Mouse (Mus musculus): ENCODE results near the gene Ppp4r1. TPM values are rescaled to one million over a fixed set of nuclear protein-coding genes. Genes with fewer than 3 reads are reported as not detected.

Gene Ppp4r1
- polyA plus RNA-seq, 1 experiment from 2014 or later = 47.8 TPM

DNA sequence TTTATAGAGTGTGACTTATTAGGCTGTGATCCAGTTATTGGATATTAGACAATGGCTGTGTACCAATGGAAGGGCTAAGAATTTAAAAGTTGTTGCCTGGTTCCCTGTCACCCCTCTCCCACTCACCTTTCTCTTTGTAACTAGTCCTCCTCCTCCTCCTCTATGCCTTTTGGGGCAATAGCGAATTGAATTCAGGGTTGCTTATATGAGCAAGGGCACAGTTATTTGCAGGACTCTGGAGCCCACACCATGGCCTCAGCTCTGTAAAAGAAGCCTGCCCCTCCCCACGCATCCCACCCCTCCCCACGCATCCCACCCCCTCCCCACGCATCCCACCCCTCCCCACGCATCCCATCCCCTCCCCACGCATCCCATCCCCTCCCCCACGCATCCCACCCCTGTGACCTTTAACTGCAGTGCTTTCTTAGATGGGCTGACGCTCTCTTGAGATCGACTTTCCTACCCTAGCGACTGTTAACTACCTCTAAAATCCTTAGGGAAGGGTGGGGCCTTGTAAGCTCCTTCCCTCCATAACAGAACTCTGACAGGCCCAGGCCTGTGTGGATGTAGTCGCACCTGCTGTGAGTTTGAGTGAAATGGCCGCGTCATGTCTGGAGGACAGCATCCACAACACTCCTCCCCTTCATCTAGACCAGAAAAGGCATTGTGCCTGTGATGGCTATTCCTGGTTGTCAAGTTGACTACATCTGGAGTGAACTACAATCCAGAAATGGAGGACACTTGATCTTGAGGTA, 11.9 kb downstream of the Ppp4r1 start:
- H3K4me2 ChIP-seq (ENCODE audit: low read length) = no peak overlapping the region
- no peaks in the 10 kb centered on the region for H3K9me3 ChIP-seq (ENCODE audit: control insufficient read depth, low read length)
- H3K36me3 ChIP-seq (ENCODE audit: control insufficient read depth, insufficient read depth) = no peaks in the 10 kb centered on the region
- H3K4me3 ChIP-seq (replicated peaks; ENCODE audit: low read length) = no peak overlapping the region
- no peak overlapping the region for H3K27ac ChIP-seq (ENCODE audit: low read length)
- no peak for ATAC-seq
- no peak overlapping the region for H3K9ac ChIP-seq (replicated peaks; ENCODE audit: low read depth, low read length)
- no peaks in the 10 kb centered on the region for H3K27me3 ChIP-seq (replicated peaks; ENCODE audit: control insufficient read depth, insufficient read depth, low read length)
- WGBS = 93% methylated on average over 13 of the region's 13 CpGs
- no peaks in the 10 kb centered on the region for H3K4me1 ChIP-seq (replicated peaks; ENCODE audit: control insufficient read depth, insufficient read depth, low read length)

DNA sequence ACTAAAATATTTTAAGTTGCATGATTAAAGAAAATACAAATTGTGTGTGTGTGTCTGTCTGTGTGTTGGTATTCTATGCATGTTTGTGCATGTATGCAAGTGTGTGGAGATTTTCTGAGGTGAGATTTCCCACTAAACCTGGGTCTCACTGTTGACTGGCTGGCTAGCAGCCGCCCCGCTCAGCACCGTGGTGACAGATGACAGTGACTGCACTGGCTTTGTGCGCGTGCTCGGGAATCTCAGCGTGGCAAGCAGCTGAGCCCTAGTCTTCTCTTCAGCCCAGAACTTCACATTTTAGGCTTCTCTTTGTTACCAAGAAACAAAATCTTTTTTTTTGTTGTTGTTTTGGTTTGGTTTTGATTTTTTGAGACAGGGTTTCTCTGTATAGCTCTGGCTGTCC, 13.7 kb downstream of the Ppp4r1 start:
- H3K27me3 ChIP-seq (replicated peaks; ENCODE audit: control insufficient read depth, insufficient read depth, low read length) = no peaks in the 10 kb centered on the region
- H3K4me2 ChIP-seq (ENCODE audit: low read length) = no peak overlapping the region
- H3K27ac ChIP-seq (ENCODE audit: low read length) = no peak overlapping the region
- no peak overlapping the region for H3K4me3 ChIP-seq (replicated peaks; ENCODE audit: low read length)
- no peaks in the 10 kb centered on the region for H3K4me1 ChIP-seq (replicated peaks; ENCODE audit: control insufficient read depth, insufficient read depth, low read length)
- no peak for ATAC-seq
- H3K9me3 ChIP-seq (ENCODE audit: control insufficient read depth, low read length) = no peaks in the 10 kb centered on the region
- H3K36me3 ChIP-seq (ENCODE audit: control insufficient read depth, insufficient read depth) = no peaks in the 10 kb centered on the region
- no peak overlapping the region for H3K9ac ChIP-seq (replicated peaks; ENCODE audit: low read depth, low read length)
- WGBS = 78% methylated on average over 7 of the region's 7 CpGs

DNA sequence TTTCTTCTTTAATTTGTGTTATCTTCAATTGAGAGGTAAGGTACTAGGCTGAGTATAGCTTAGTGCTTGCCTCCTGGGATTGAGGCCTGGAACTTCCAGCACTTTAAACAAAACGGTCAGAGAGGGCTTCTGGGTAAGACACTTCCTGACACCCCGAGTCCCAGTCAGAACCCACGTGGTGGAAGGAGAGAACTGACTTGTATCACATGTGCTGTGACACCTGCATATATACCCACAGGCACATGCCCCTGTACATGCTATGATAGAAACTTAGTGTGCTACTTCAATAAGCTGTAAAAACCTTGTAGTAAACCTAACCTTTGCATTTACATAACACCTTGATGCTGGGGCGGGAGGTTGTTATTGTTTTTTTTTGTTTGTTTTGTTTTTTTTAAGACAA, 16.1 kb downstream of the Ppp4r1 start:
- H3K4me2 ChIP-seq (ENCODE audit: low read length) = no peak overlapping the region
- H3K9ac ChIP-seq (replicated peaks; ENCODE audit: low read depth, low read length) = no peak overlapping the region
- 77% methylated on average over 4 of the region's 4 CpGs for WGBS
- no peaks in the 10 kb centered on the region for H3K4me1 ChIP-seq (replicated peaks; ENCODE audit: control insufficient read depth, insufficient read depth, low read length)
- no peak for ATAC-seq
- no peak overlapping the region for H3K27ac ChIP-seq (ENCODE audit: low read length)
- H3K27me3 ChIP-seq (replicated peaks; ENCODE audit: control insufficient read depth, insufficient read depth, low read length) = no peaks in the 10 kb centered on the region
- no peaks in the 10 kb centered on the region for H3K36me3 ChIP-seq (ENCODE audit: control insufficient read depth, insufficient read depth)
- no peak overlapping the region for H3K4me3 ChIP-seq (replicated peaks; ENCODE audit: low read length)
- no peaks in the 10 kb centered on the region for H3K9me3 ChIP-seq (ENCODE audit: control insufficient read depth, low read length)

DNA sequence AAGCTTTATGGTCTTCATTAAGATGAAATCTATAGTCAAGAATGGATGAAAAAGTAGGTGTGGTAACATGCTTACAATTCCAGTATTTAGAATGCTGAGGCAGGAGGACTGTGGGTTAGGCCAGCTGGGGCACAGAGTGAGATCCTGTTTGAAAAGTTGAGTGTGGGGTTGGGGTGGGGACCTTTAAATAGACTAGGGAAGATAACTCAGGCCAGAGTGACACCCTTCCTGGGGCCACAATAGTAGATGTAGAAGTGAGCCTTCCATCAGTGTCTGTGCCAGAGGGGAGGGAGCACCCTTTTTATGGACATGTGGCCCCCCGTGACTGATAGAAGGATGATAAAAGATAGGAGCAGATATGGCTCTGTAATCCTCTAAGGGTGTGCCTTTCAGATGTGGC, 17.0 kb downstream of the Ppp4r1 start:
- Histone ChIP-seq H3K9me3 (ENCODE audit: control insufficient read depth, low read length) (no peaks in the 10 kb centered on the region), H3K4me1 (replicated peaks; ENCODE audit: control insufficient read depth, insufficient read depth, low read length) (no peaks in the 10 kb centered on the region), H3K4me2 (ENCODE audit: low read length) (no peak overlapping the region), H3K27ac (ENCODE audit: low read length) (no peak overlapping the region), H3K4me3 (replicated peaks; ENCODE audit: low read length) (no peak overlapping the region), H3K36me3 (ENCODE audit: control insufficient read depth, insufficient read depth) (peaks cover 4% of the 10 kb centered on the region; the same call in 1 of the 2 replicates), H3K27me3 (replicated peaks; ENCODE audit: control insufficient read depth, insufficient read depth, low read length) (no peaks in the 10 kb centered on the region), H3K9ac (replicated peaks; ENCODE audit: low read depth, low read length) (no peak overlapping the region)
- 88% methylated on average over 1 of the region's 1 CpGs for WGBS
- ATAC-seq = no peak

DNA sequence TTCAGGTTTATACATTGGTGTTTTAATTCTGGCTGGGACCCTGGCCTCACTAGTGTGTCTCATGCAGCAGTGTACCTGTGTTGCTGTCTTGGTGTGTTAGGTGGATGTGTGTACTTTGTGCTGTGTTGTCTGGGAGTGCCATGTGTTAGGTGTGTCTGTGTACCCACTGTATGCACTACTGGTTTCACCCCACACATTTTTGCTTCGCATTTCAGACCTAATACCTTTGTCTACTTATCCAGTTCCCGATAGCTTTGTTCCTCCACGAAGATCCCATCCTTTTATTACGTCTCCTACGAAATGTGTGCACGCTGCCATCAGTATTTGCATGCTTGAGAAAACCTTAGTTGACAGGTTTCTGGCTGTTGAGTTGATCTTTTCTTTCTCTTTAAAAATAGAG, 18.1 kb downstream of the Ppp4r1 start:
- H3K4me3 ChIP-seq (replicated peaks; ENCODE audit: low read length) = no peak overlapping the region
- no peaks in the 10 kb centered on the region for H3K27me3 ChIP-seq (replicated peaks; ENCODE audit: control insufficient read depth, insufficient read depth, low read length)
- ATAC-seq = no peak
- H3K4me1 ChIP-seq (replicated peaks; ENCODE audit: control insufficient read depth, insufficient read depth, low read length) = no peaks in the 10 kb centered on the region
- H3K36me3 ChIP-seq (ENCODE audit: control insufficient read depth, insufficient read depth) = peaks cover 7% of the 10 kb centered on the region
- no peak overlapping the region for H3K27ac ChIP-seq (ENCODE audit: low read length)
- H3K9me3 ChIP-seq (ENCODE audit: control insufficient read depth, low read length) = no peaks in the 10 kb centered on the region
- 84% methylated on average over 6 of the region's 6 CpGs for WGBS
- no peak overlapping the region for H3K9ac ChIP-seq (replicated peaks; ENCODE audit: low read depth, low read length)
- H3K4me2 ChIP-seq (ENCODE audit: low read length) = no peak overlapping the region

DNA sequence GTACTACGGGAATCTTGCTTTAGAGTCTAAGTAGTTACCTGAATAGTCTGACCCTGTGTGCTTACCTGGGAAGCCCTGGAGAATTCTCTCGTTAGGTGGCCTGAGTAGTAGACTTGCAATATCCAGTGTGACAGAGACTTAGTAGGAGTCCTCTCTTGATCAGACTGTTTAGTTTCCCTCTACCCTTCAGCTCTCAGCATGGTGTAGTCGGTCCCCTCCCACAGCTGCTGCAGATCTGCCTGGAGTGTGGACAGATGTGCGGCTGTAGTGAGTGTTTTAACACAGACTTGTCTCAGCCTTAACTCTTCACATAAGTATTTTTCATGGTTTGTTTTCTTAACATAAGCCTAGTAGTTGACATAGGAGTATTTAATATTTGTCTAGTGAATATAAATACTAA, 19.7 kb downstream of the Ppp4r1 start:
- ATAC-seq = no peak
- Histone ChIP-seq H3K27me3 (replicated peaks; ENCODE audit: control insufficient read depth, insufficient read depth, low read length) (no peaks in the 10 kb centered on the region), H3K4me3 (replicated peaks; ENCODE audit: low read length) (no peak overlapping the region), H3K36me3 (ENCODE audit: control insufficient read depth, insufficient read depth) (peaks cover 7% of the 10 kb centered on the region), H3K9ac (replicated peaks; ENCODE audit: low read depth, low read length) (no peak overlapping the region), H3K9me3 (ENCODE audit: control insufficient read depth, low read length) (no peaks in the 10 kb centered on the region), H3K4me1 (replicated peaks; ENCODE audit: control insufficient read depth, insufficient read depth, low read length) (no peaks in the 10 kb centered on the region), H3K27ac (ENCODE audit: low read length) (no peak overlapping the region), H3K4me2 (ENCODE audit: low read length) (no peak overlapping the region)
- 81% methylated on average over 4 of the region's 4 CpGs for WGBS

DNA sequence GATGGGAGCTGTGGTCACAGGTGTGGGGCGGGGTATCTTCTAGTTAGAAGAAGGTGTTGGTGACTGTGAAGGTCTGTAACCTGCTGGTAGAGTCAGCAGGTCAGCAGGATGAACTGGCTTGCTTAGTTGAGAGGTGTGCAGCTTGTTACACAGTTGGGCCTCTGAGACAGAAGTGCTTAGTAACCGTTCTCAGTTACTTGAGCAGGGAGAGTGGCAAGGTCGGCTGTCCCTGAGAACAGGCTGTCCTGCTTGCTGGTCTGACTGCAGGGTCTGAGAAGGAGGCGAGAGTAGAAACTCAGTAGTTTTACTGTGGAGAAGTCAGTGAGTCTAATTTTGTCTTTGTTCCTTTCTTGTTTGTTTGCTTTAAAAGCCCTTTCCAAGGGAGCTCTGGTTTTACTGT, 23.6 kb downstream of the Ppp4r1 start:
- Histone ChIP-seq H3K4me2 (ENCODE audit: low read length) (no peak overlapping the region), H3K4me3 (replicated peaks; ENCODE audit: low read length) (no peak overlapping the region), H3K9ac (replicated peaks; ENCODE audit: low read depth, low read length) (no peak overlapping the region), H3K9me3 (ENCODE audit: control insufficient read depth, low read length) (no peaks in the 10 kb centered on the region), H3K27ac (ENCODE audit: low read length) (no peak overlapping the region), H3K4me1 (replicated peaks; ENCODE audit: control insufficient read depth, insufficient read depth, low read length) (no peaks in the 10 kb centered on the region), H3K27me3 (replicated peaks; ENCODE audit: control insufficient read depth, insufficient read depth, low read length) (no peaks in the 10 kb centered on the region), H3K36me3 (ENCODE audit: control insufficient read depth, insufficient read depth) (peaks cover 9% of the 10 kb centered on the region)
- no peak for ATAC-seq
- 79% methylated on average over 4 of the region's 4 CpGs for WGBS

DNA sequence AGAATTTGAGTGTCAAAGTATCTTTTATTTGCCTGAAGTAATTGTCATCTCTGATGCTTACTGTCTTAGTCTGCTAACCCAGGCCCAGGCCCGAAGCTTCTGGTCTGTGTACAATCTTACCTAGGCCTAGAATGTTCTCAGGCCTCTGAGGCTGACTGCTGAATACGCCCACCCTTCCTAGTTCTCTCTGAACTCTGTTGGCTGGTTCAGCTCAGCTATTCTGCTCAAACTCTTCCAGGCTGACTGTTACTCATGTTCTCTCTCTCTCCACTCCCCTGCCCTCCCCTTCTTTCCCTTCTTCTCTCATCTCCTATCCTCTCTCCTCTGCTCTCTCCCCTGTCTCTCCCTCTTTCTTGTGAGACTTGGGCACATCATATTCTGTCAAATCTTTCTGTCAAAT, 24.0 kb downstream of the Ppp4r1 start:
- no peak overlapping the region for H3K9ac ChIP-seq (replicated peaks; ENCODE audit: low read depth, low read length)
- H3K9me3 ChIP-seq (ENCODE audit: control insufficient read depth, low read length) = no peaks in the 10 kb centered on the region
- H3K4me3 ChIP-seq (replicated peaks; ENCODE audit: low read length) = no peak overlapping the region
- H3K27me3 ChIP-seq (replicated peaks; ENCODE audit: control insufficient read depth, insufficient read depth, low read length) = no peaks in the 10 kb centered on the region
- H3K4me2 ChIP-seq (ENCODE audit: low read length) = no peak overlapping the region
- no peaks in the 10 kb centered on the region for H3K4me1 ChIP-seq (replicated peaks; ENCODE audit: control insufficient read depth, insufficient read depth, low read length)
- no peak overlapping the region for H3K27ac ChIP-seq (ENCODE audit: low read length)
- WGBS = 93% methylated on average over 2 of the region's 2 CpGs
- no peak for ATAC-seq
- H3K36me3 ChIP-seq (ENCODE audit: control insufficient read depth, insufficient read depth) = peaks cover 9% of the 10 kb centered on the region

DNA sequence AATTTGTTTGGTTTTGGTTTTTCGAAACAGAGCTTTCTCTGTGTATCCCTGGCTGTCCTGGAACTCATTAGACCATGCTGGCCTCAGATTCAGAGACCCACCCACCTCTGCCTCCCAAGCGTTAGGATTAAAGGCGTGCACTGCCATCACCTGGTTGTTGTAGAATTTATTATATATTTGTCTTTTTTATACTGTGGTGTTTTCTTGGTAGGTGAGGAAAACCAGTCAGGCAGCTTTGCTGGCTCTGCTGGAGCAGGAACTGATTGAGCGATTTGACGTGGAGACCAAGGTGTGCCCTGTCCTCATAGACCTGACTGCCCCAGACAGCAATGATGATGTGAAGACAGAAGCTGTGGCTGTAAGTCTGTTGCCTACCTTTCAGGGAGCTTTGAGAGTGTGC, 28.7 kb downstream of the Ppp4r1 start:
- Histone ChIP-seq H3K36me3 (ENCODE audit: control insufficient read depth, insufficient read depth) (peaks cover 21% of the 10 kb centered on the region), H3K27ac (ENCODE audit: low read length) (no peak overlapping the region), H3K4me3 (replicated peaks; ENCODE audit: low read length) (no peak overlapping the region), H3K4me1 (replicated peaks; ENCODE audit: control insufficient read depth, insufficient read depth, low read length) (no peaks in the 10 kb centered on the region), H3K9ac (replicated peaks; ENCODE audit: low read depth, low read length) (no peak overlapping the region), H3K4me2 (ENCODE audit: low read length) (no peak overlapping the region), H3K9me3 (ENCODE audit: control insufficient read depth, low read length) (no peaks in the 10 kb centered on the region), H3K27me3 (replicated peaks; ENCODE audit: control insufficient read depth, insufficient read depth, low read length) (no peaks in the 10 kb centered on the region)
- 87% methylated on average over 5 of the region's 5 CpGs for WGBS
- no peak for ATAC-seq

DNA sequence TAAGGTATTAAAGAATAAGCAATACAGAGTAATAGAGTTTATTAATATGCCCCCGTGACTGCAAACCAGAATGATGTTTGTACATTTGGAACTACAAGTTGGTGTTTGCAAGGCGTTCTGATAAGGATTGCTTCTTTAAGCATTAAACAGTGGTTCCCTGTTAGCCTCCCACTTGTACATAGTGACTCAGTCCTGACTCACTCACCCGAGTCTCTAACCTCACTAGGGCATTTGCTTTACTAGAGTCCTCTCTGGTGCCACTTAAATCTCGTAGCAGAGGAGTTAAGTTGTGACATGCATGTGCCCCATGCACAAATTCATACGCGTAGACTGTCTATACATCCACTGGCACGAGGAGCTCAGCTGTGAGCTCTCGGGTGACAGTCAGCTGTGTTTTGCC, 31.4 kb downstream of the Ppp4r1 start:
- no peak overlapping the region for H3K4me3 ChIP-seq (replicated peaks; ENCODE audit: low read length)
- 94% methylated on average over 8 of the region's 8 CpGs for WGBS
- H3K4me2 ChIP-seq (ENCODE audit: low read length) = no peak overlapping the region
- H3K9ac ChIP-seq (replicated peaks; ENCODE audit: low read depth, low read length) = no peak overlapping the region
- no peaks in the 10 kb centered on the region for H3K4me1 ChIP-seq (replicated peaks; ENCODE audit: control insufficient read depth, insufficient read depth, low read length)
- H3K9me3 ChIP-seq (ENCODE audit: control insufficient read depth, low read length) = no peaks in the 10 kb centered on the region
- H3K27ac ChIP-seq (ENCODE audit: low read length) = no peak overlapping the region
- no peaks in the 10 kb centered on the region for H3K27me3 ChIP-seq (replicated peaks; ENCODE audit: control insufficient read depth, insufficient read depth, low read length)
- no peak for ATAC-seq
- H3K36me3 ChIP-seq (ENCODE audit: control insufficient read depth, insufficient read depth) = peaks cover 37% of the 10 kb centered on the region
